Mouse (Mus musculus) midbrain, embryonic 16.5 days (tissue): ENCODE results near the gene Cmss1. TPM values are rescaled to one million over a fixed set of nuclear protein-coding genes. Genes with fewer than 3 reads are reported as not detected.

Experiments
- ATAC-seq: fragments of 200-750 bp; cut with Nextera tagmentation; 2 replicates; pipeline ENCODE4 v1.8.0; 2017; ENCODE audit warnings: moderate TSS enrichment
- H3K27ac ChIP-seq: fragments of 300-500 bp; sonication (generic); 2 replicates; pipeline ENCODE4 v1.5.1; 2014; ENCODE audit warnings: mild to moderate bottlenecking, low read length, mixed read lengths
- H3K27me3 ChIP-seq: fragments of 300-500 bp; sonication (generic); 2 replicates; pipeline ENCODE4 v1.6.1; 2014; ENCODE audit warnings: low read depth, low read length, mixed read lengths; ENCODE audit not compliant: control insufficient read depth, insufficient read depth
- H3K36me3 ChIP-seq: fragments of 300-500 bp; sonication (generic); 2 replicates; pipeline ENCODE4 v1.6.1; 2014; ENCODE audit warnings: mild to moderate bottlenecking, low read length, moderate library complexity, mixed read lengths; ENCODE audit not compliant: control insufficient read depth, insufficient read depth
- H3K4me1 ChIP-seq: fragments of 300-500 bp; sonication (generic); 2 replicates; pipeline ENCODE4 v1.6.1; 2014; ENCODE audit warnings: mild to moderate bottlenecking, low read length, mixed read lengths; ENCODE audit not compliant: control insufficient read depth, insufficient read depth
- H3K4me2 ChIP-seq: fragments of 300-500 bp; sonication (generic); 2 replicates; pipeline ENCODE4 v1.6.1; 2014; ENCODE audit warnings: mild to moderate bottlenecking, low read length, mixed read lengths
- H3K4me3 ChIP-seq: fragments of 300-500 bp; sonication (generic); 2 replicates; pipeline ENCODE4 v1.5.1; 2014; ENCODE audit warnings: low read depth, mild to moderate bottlenecking, low read length, moderate library complexity, mixed read lengths
- H3K9ac ChIP-seq: fragments of 300-500 bp; sonication (generic); 2 replicates; pipeline ENCODE4 v1.6.1; 2014; ENCODE audit warnings: low read depth, low read length, mixed read lengths
- H3K9me3 ChIP-seq: fragments of 300-500 bp; sonication (generic); replicated peaks from 2 replicates; pipeline ENCODE4 v1.6.1; 2014; ENCODE audit warnings: mild to moderate bottlenecking, low read length, mixed read lengths; ENCODE audit not compliant: control insufficient read depth, poor library complexity, severe bottlenecking
- WGBS: fragments of 180-500 bp; shearing (Covaris S2); extraction: QIAGEN DNeasy Blood & Tissue Kit; methylation state at CpG from one replicate; pipeline ENCODE4 v1.1.7; 2014; 5-methylcytosine and 5-hydroxymethylcytosine counted together
- polyA plus RNA-seq: library from polyadenylated mRNA; unstranded; fragments of >200 nt; fragmentation: Nextera tagmentation; extraction: Ambion mirVana; gene quantifications from 2 replicates; pipeline ENCODE4 v1.2.1, GENCODE M21; 2015

The Cmss1 gene
- polyA plus RNA-seq, 1 experiment from 2014 or later = 37.4 TPM

DNA sequence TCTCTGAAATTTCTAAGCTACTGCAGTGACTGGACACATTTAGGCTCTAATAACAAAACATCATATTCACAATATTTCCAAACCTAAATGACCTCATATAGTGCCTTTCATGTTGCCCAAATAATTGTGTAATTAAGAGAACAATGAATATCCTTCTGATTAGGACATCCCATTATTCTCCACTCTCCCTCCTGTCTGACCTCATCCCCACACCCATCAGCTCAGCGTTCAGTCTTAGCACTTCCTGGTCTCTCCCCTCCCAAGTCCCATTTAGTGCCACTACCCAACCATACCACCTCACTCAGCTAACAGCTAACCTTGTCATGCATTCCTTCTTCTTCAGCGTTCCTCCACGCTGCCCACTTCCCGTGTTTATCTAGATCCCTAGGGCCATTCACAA lies 123.8 kb downstream of the Cmss1 start:
- H3K4me3 ChIP-seq = no peak overlapping the region
- no peaks in the 10 kb centered on the region for H3K4me1 ChIP-seq
- H3K9ac ChIP-seq = no peak overlapping the region
- WGBS = 76% methylated on average over 4 of the region's 4 CpGs
- H3K9me3 ChIP-seq = no peaks in the 10 kb centered on the region
- H3K27ac ChIP-seq = no peak overlapping the region
- ATAC-seq = no peak
- no peaks in the 10 kb centered on the region for H3K36me3 ChIP-seq
- no peak overlapping the region for H3K4me2 ChIP-seq
- H3K27me3 ChIP-seq = no peaks in the 10 kb centered on the region

- Histone ChIP-seq H3K4me2 (no peak overlapping the region), H3K9ac (no peak overlapping the region), H3K9me3 (no peaks in the 10 kb centered on the region), H3K4me3 (no peak overlapping the region), H3K27ac (no peak overlapping the region), H3K36me3 (no peaks in the 10 kb centered on the region), H3K4me1 (no peaks in the 10 kb centered on the region), H3K27me3 (no peaks in the 10 kb centered on the region)
- 73% methylated on average over 6 of the region's 6 CpGs for WGBS
- no peak for ATAC-seq
Observed at GRCm38 (mm10) chr16:57482264-57482663, 124.4 kb downstream of the Cmss1 start.

DNA sequence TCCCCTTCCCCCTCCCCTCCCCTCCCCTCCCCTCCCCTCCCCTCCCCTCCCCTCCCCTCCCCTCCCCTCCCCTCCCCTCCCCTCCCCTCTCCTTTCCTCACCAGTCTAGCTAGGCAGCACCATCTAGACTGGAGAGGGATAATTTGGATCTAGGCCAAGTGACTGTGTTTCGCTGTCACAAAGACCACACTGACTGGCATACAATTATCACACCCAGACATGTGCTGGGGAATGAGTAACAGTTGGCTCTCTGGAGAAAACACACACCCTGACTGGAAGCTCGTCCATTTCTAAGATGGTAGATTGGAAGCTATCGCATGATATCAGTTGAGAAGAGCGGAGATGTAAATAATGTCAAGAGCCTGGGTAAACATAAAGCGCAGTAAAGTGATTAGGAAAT lies 126.9 kb downstream of the Cmss1 start:
- ATAC-seq = no peak
- H3K27me3 ChIP-seq = no peaks in the 10 kb centered on the region
- H3K4me1 ChIP-seq = no peaks in the 10 kb centered on the region
- H3K4me3 ChIP-seq = no peak overlapping the region
- 66% methylated on average over 5 of the region's 5 CpGs for WGBS
- no peak overlapping the region for H3K4me2 ChIP-seq
- no peaks in the 10 kb centered on the region for H3K36me3 ChIP-seq
- no peaks in the 10 kb centered on the region for H3K9me3 ChIP-seq
- no peak overlapping the region for H3K9ac ChIP-seq
- H3K27ac ChIP-seq = no peak overlapping the region

GRCm38 (mm10) chr16:57478451-57478850 lies 128.2 kb downstream of the Cmss1 start:
- Histone ChIP-seq H3K4me3 (no peak overlapping the region), H3K4me1 (no peaks in the 10 kb centered on the region), H3K9ac (no peak overlapping the region), H3K27me3 (no peaks in the 10 kb centered on the region), H3K4me2 (no peak overlapping the region), H3K36me3 (no peaks in the 10 kb centered on the region), H3K27ac (no peak overlapping the region), H3K9me3 (no peaks in the 10 kb centered on the region)
- no peak for ATAC-seq
- 93% methylated on average over 2 of the region's 2 CpGs for WGBS

- ATAC-seq = no peak
- 49% methylated on average over 10 of the region's 10 CpGs for WGBS
- no peak overlapping the region for H3K4me3 ChIP-seq
Observed at GRCm38 (mm10) chr16:57473415-57474085, 133.1 kb downstream of the Cmss1 start.

GRCm38 (mm10) chr16:57471071-57471470 lies 135.6 kb downstream of the Cmss1 start:
- no peak overlapping the region for H3K27ac ChIP-seq
- no peaks in the 10 kb centered on the region for H3K4me1 ChIP-seq
- H3K4me3 ChIP-seq = no peak overlapping the region
- no peaks in the 10 kb centered on the region for H3K9me3 ChIP-seq
- no peaks in the 10 kb centered on the region for H3K27me3 ChIP-seq
- no peaks in the 10 kb centered on the region for H3K36me3 ChIP-seq
- H3K4me2 ChIP-seq = no peak overlapping the region
- no peak for ATAC-seq
- no peak overlapping the region for H3K9ac ChIP-seq

More at GRCm38 (mm10) chr16:57473415-57474085, 133.1 kb downstream of the Cmss1 start:
- H3K9me3 ChIP-seq = no peaks in the 10 kb centered on the region
- H3K27me3 ChIP-seq = no peaks in the 10 kb centered on the region
- no peak overlapping the region for H3K4me2 ChIP-seq
- no peak overlapping the region for H3K27ac ChIP-seq
- H3K9ac ChIP-seq = no peak overlapping the region
- H3K36me3 ChIP-seq = no peaks in the 10 kb centered on the region
- no peaks in the 10 kb centered on the region for H3K4me1 ChIP-seq

DNA sequence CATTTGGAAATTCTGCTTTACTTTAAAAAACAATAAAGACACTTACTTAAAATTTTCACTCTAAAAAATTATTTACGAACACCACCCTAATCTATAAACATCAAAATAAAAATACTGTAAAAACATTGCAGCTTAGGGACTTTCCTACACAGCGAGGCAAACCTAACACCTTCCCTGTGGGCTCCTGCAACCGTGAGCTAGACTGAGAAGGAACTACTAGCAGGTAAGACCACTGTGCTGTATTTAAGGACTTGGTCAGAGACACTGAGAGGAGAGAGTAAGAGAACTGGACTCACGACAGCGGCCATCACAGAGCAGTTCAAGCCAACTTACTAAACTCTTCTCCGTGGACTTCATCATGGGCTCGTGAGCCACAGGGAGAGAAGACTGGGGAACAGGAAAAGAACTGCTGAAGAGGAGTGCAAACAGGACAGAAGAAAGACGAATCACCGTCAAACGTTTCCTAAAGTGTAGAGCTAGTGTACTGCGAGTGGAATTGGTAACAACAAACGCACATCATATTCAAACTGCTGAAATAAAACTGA lies 136.3 kb downstream of the Cmss1 start:
- 93% methylated on average over 12 of the region's 12 CpGs for WGBS
- Histone ChIP-seq H3K4me1 (no peaks in the 10 kb centered on the region), H3K27me3 (no peaks in the 10 kb centered on the region), H3K4me3 (no peak overlapping the region), H3K27ac (no peak overlapping the region), H3K4me2 (no peak overlapping the region), H3K36me3 (no peaks in the 10 kb centered on the region), H3K9me3 (no peaks in the 10 kb centered on the region), H3K9ac (no peak overlapping the region)
- no peak for ATAC-seq

- Histone ChIP-seq H3K4me3 (no peak overlapping the region), H3K27ac (no peak overlapping the region), H3K4me2 (no peak overlapping the region), H3K9ac (no peak overlapping the region), H3K36me3 (no peaks in the 10 kb centered on the region), H3K4me1 (no peaks in the 10 kb centered on the region), H3K9me3 (no peaks in the 10 kb centered on the region), H3K27me3 (no peaks in the 10 kb centered on the region)
- no peak for ATAC-seq
- 72% methylated on average over 2 of the region's 2 CpGs for WGBS
Observed at GRCm38 (mm10) chr16:57469869-57470268, 136.8 kb downstream of the Cmss1 start.

- 77% methylated on average over 4 of the region's 4 CpGs for WGBS
- no peaks in the 10 kb centered on the region for H3K27me3 ChIP-seq
- no peak overlapping the region for H3K9ac ChIP-seq
- no peak overlapping the region for H3K27ac ChIP-seq
- H3K36me3 ChIP-seq = no peaks in the 10 kb centered on the region
- no peak for ATAC-seq
- no peak overlapping the region for H3K4me2 ChIP-seq
- no peaks in the 10 kb centered on the region for H3K4me1 ChIP-seq
- H3K4me3 ChIP-seq = no peak overlapping the region
- H3K9me3 ChIP-seq = no peaks in the 10 kb centered on the region
Observed at GRCm38 (mm10) chr16:57469301-57469700, 137.4 kb downstream of the Cmss1 start.
